Mouse (Mus musculus): ENCODE measurements around the gene Pik3cb. TPM values are rescaled to one million over a fixed set of nuclear protein-coding genes. Genes with fewer than 3 reads are reported as not detected.

Gene Pik3cb
- polyA plus RNA-seq, 1 experiment from 2014 or later = 4.1 TPM

- Histone ChIP-seq H3K36me3 (ENCODE audit: insufficient read depth, low read length) (peaks cover 3% of the 10 kb centered on the region; the same call in 1 of the 2 replicates), H3K27me3 (replicated peaks; ENCODE audit: insufficient read depth, low read length) (no peaks in the 10 kb centered on the region), H3K4me1 (ENCODE audit: insufficient read depth, low read depth, low read length) (no peaks in the 10 kb centered on the region), H3K9me3 (ENCODE audit: low read length) (no peaks in the 10 kb centered on the region), H3K27ac (ENCODE audit: low read length) (no peak within 1 kb of the TSS), H3K9ac (replicated peaks; ENCODE audit: low read depth) (no peak within 1 kb of the TSS), H3K4me3 (ENCODE audit: low read depth, low read length) (no peak within 1 kb of the TSS), H3K4me2 (replicated peaks; ENCODE audit: low read depth, low read length) (no peak within 1 kb of the TSS)
- DNase-seq (ENCODE audit: low spot score) (no peak), ATAC-seq (no peak)
- 67% methylated on average over 11 of the region's 12 CpGs for WGBS
- no peak for TF ChIP-seq CTCF (IDR thresholded peaks at IDR 0.05)
- no peak for TF ChIP-seq EP300 (IDR thresholded peaks at IDR 0.05)
Observed at GRCm38 (mm10) chr9:99035575-99035974, 104.8 kb downstream of the Pik3cb start, which contains the start of gene Gm1123. Gene Gm1123, minus strand, starts transcription at chr9:99035715.

- DNase-seq (ENCODE audit: low spot score) (no peak), ATAC-seq (no peak)
- no peak overlapping the region for H3K9ac ChIP-seq (replicated peaks; ENCODE audit: low read depth)
- H3K9me3 ChIP-seq (ENCODE audit: low read length) = no peaks in the 10 kb centered on the region
- no peaks in the 10 kb centered on the region for H3K36me3 ChIP-seq (ENCODE audit: insufficient read depth, low read length)
- no peak for TF ChIP-seq EP300 (IDR thresholded peaks at IDR 0.05)
- TF ChIP-seq CTCF (IDR thresholded peaks at IDR 0.05) = no peak
- no peaks in the 10 kb centered on the region for H3K27me3 ChIP-seq (replicated peaks; ENCODE audit: insufficient read depth, low read length)
- H3K27ac ChIP-seq (ENCODE audit: low read length) = no peak overlapping the region
- 81% methylated on average over 8 of the region's 8 CpGs for WGBS
- H3K4me1 ChIP-seq (ENCODE audit: insufficient read depth, low read depth, low read length) = no peaks in the 10 kb centered on the region
- no peak overlapping the region for H3K4me2 ChIP-seq (replicated peaks; ENCODE audit: low read depth, low read length)
- H3K4me3 ChIP-seq (ENCODE audit: low read depth, low read length) = no peak overlapping the region
Observed at GRCm38 (mm10) chr9:99034111-99034510, 106.3 kb downstream of the Pik3cb start.

- DNase-seq (ENCODE audit: low spot score) (no peak), ATAC-seq (no peak)
- no peak overlapping the region for H3K4me2 ChIP-seq (replicated peaks; ENCODE audit: low read depth, low read length)
- no peak overlapping the region for H3K9ac ChIP-seq (replicated peaks; ENCODE audit: low read depth)
- H3K36me3 ChIP-seq (ENCODE audit: insufficient read depth, low read length) = no peaks in the 10 kb centered on the region
- no peaks in the 10 kb centered on the region for H3K9me3 ChIP-seq (ENCODE audit: low read length)
- TF ChIP-seq EP300 (IDR thresholded peaks at IDR 0.05) = no peak
- TF ChIP-seq CTCF (IDR thresholded peaks at IDR 0.05) = no peak
- H3K4me1 ChIP-seq (ENCODE audit: insufficient read depth, low read depth, low read length) = no peaks in the 10 kb centered on the region
- no peaks in the 10 kb centered on the region for H3K27me3 ChIP-seq (replicated peaks; ENCODE audit: insufficient read depth, low read length)
- no peak overlapping the region for H3K27ac ChIP-seq (ENCODE audit: low read length)
- WGBS = 69% methylated on average over 8 of the region's 8 CpGs
- no peak overlapping the region for H3K4me3 ChIP-seq (ENCODE audit: low read depth, low read length)
Observed at GRCm38 (mm10) chr9:99032031-99032430, 108.4 kb downstream of the Pik3cb start.

- no peak for ATAC-seq
- Histone ChIP-seq H3K27me3 (replicated peaks; ENCODE audit: insufficient read depth, low read length) (no peaks in the 10 kb centered on the region), H3K9me3 (ENCODE audit: low read length) (no peaks in the 10 kb centered on the region), H3K36me3 (ENCODE audit: insufficient read depth, low read length) (no peaks in the 10 kb centered on the region), H3K4me3 (ENCODE audit: low read depth, low read length) (no peak overlapping the region), H3K9ac (replicated peaks; ENCODE audit: low read depth) (no peak overlapping the region), H3K27ac (ENCODE audit: low read length) (no peak overlapping the region), H3K4me1 (ENCODE audit: insufficient read depth, low read depth, low read length) (no peaks in the 10 kb centered on the region), H3K4me2 (replicated peaks; ENCODE audit: low read depth, low read length) (no peak overlapping the region)
- 75% methylated on average over 4 of the region's 4 CpGs for whole genome bisulfite sequencing
- no peak for TF ChIP-seq EP300 (IDR thresholded peaks at IDR 0.05)
- no peak for TF ChIP-seq CTCF (IDR thresholded peaks at IDR 0.05)
- DNase-seq (ENCODE audit: low spot score) = no peak
Observed at GRCm38 (mm10) chr9:99021751-99022150, 118.7 kb downstream of the Pik3cb start.

- H3K4me1 ChIP-seq (ENCODE audit: insufficient read depth, low read depth, low read length) = no peaks in the 10 kb centered on the region
- no peaks in the 10 kb centered on the region for H3K9me3 ChIP-seq (ENCODE audit: low read length)
- ATAC-seq = no peak
- H3K9ac ChIP-seq (replicated peaks; ENCODE audit: low read depth) = no peak overlapping the region
- no peak overlapping the region for H3K4me2 ChIP-seq (replicated peaks; ENCODE audit: low read depth, low read length)
- H3K4me3 ChIP-seq (ENCODE audit: low read depth, low read length) = no peak overlapping the region
- DNase-seq (ENCODE audit: low spot score) = no peak
- 63% methylated on average over 5 of the region's 5 CpGs for WGBS
- H3K27me3 ChIP-seq (replicated peaks; ENCODE audit: insufficient read depth, low read length) = no peaks in the 10 kb centered on the region
- no peaks in the 10 kb centered on the region for H3K36me3 ChIP-seq (ENCODE audit: insufficient read depth, low read length)
- H3K27ac ChIP-seq (ENCODE audit: low read length) = no peak overlapping the region
- TF ChIP-seq EP300 (IDR thresholded peaks at IDR 0.05) (no peak), CTCF (IDR thresholded peaks at IDR 0.05) (no peak)
Observed at GRCm38 (mm10) chr9:99021166-99021565, 119.3 kb downstream of the Pik3cb start.

- no peak for ATAC-seq
- no peak for DNase-seq (ENCODE audit: low spot score)
- no peaks in the 10 kb centered on the region for H3K36me3 ChIP-seq (ENCODE audit: insufficient read depth, low read length)
- H3K27ac ChIP-seq (ENCODE audit: low read length) = no peak overlapping the region
- H3K27me3 ChIP-seq (replicated peaks; ENCODE audit: insufficient read depth, low read length) = no peaks in the 10 kb centered on the region
- no peak overlapping the region for H3K9ac ChIP-seq (replicated peaks; ENCODE audit: low read depth)
- no peak overlapping the region for H3K4me3 ChIP-seq (ENCODE audit: low read depth, low read length)
- H3K4me1 ChIP-seq (ENCODE audit: insufficient read depth, low read depth, low read length) = no peaks in the 10 kb centered on the region
- WGBS = 80% methylated on average over 6 of the region's 6 CpGs
- no peak overlapping the region for H3K4me2 ChIP-seq (replicated peaks; ENCODE audit: low read depth, low read length)
- H3K9me3 ChIP-seq (ENCODE audit: low read length) = no peaks in the 10 kb centered on the region
- no peak for TF ChIP-seq EP300 (IDR thresholded peaks at IDR 0.05)
- TF ChIP-seq CTCF (IDR thresholded peaks at IDR 0.05) = no peak
Observed at GRCm38 (mm10) chr9:99017679-99018078, 122.7 kb downstream of the Pik3cb start.

GRCm38 (mm10) chr9:99016759-99017158 is 123.7 kb downstream of the Pik3cb start:
- Histone ChIP-seq H3K9ac (replicated peaks; ENCODE audit: low read depth) (no peak overlapping the region), H3K27ac (ENCODE audit: low read length) (no peak overlapping the region), H3K27me3 (replicated peaks; ENCODE audit: insufficient read depth, low read length) (no peaks in the 10 kb centered on the region), H3K9me3 (ENCODE audit: low read length) (no peaks in the 10 kb centered on the region), H3K4me1 (ENCODE audit: insufficient read depth, low read depth, low read length) (no peaks in the 10 kb centered on the region), H3K4me3 (ENCODE audit: low read depth, low read length) (no peak overlapping the region), H3K4me2 (replicated peaks; ENCODE audit: low read depth, low read length) (no peak overlapping the region), H3K36me3 (ENCODE audit: insufficient read depth, low read length) (no peaks in the 10 kb centered on the region)
- 41% methylated on average over 3 of the region's 3 CpGs for WGBS
- DNase-seq (ENCODE audit: low spot score) = no peak
- TF ChIP-seq CTCF (IDR thresholded peaks at IDR 0.05) (no peak), EP300 (IDR thresholded peaks at IDR 0.05) (no peak)
- no peak for ATAC-seq
